Mouse (Mus musculus) lung, adult 18-20 months (tissue): ENCODE data around the gene Abtb2.

Experiments
- DNase-seq, 2 experiments: peaks; one replicate each; pipeline ENCODE4 v3.0.0; 2022; ENCODE audit warnings: mixed read lengths in 2 of 2

Abtb2 gene

DNA sequence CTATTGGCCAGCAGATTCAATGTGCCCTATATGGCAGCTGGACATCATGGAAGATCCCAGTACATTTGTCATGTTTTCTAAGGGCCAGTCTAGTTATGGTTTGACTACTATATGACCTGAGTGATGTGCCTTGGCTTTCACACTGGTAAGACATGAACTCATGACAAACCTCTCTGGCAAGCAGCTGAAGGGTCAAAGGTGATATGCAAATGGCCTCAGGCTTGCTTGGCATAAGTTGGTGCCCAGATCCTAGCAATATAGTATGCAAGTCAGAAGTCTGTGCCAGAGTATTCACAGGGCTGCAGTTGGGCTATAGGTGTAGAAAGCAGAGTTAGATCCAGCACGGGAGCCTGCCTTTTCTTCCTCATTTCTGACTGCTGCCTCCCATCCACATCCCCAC, 125.2 kb downstream of the Abtb2 start:
- DNase-seq: no peak

GRCm38 (mm10) chr2:103692810-103693209, 126.7 kb downstream of the Abtb2 start:
- no peak for DNase-seq

DNA sequence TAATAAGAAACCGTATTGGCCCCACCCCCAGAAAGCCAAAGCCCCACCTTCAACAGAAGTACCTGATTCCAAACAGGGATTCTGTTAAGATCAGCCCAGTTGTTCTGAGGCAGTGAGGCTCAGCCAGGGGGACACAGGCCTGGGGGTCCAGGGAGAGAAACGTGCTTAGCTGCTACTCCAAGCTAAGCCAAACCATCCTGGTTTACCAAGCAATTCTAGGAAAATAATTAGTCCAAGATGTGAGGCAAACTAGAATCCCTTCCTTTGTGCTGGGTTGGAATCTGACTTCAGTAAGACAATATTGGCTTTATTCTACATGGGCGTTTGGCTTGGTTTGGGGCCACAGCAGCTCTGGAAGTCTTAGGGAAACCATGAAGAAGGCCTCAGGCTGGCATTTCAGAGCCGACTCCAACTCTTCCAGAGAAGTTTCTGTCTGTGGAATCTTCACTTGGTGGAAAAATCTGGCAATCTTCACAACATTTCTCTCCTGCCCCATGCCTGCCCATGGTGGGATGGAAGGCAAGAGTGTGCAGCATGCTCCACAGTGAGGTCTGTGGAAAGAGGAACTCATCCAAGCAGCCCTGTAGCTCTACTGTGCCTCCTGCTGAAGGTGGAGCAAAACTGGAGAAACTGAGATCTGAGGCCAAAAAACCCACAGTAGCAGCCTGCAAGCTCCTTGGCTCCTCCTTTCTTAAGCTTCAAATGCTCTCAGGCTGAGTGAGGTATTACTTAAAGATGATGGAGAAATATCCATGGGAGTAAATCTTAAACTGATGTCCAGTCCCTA, 128.9 kb downstream of the Abtb2 start:
- DNase-seq: no peak

- peak; percentile 63 to 72 for DNase-seq
Measured at GRCm38 (mm10) chr2:103696177-103696576, 130.1 kb downstream of the Abtb2 start.

DNA sequence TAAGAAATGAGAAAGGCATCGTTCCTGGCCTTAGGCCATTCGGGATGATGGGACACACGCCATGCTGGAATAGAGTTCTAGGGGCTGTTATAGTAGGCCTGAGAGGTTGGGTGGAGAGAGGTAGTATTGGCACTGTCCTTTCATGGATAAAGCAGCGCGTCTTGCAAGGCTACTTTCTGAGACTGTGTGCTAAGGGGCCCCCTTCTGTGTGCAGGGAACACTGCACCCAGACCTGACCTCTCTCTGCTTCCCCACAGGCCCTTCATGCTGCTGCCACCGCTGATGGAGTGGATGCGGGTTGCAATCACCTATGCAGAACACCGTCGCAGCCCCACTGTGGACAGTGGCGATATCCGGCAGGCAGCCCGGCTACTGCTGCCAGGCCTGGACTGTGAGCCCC, 134.4 kb downstream of the Abtb2 start:
- no peak for DNase-seq

DNA sequence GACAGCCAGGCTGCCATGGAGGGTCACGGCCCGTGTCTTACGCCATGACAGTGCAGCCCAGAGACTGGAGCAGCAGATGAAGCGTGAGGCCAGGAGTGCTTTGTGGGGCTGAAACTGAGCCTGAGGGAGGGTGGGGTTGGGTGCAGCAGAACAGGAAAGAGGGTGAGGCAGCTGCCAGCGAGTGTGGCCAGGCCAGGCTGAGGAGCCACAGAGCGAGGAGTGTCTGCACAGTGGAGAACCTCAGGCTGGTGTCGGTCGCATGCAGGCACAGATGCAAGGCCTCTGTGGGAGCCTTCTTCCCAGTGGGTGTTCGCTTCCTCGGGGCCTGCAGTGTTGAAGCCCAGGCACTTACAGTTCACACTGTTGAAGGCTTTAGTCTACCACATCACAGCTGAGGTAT, 137.2 kb downstream of the Abtb2 start:
- no peak for DNase-seq

DNA sequence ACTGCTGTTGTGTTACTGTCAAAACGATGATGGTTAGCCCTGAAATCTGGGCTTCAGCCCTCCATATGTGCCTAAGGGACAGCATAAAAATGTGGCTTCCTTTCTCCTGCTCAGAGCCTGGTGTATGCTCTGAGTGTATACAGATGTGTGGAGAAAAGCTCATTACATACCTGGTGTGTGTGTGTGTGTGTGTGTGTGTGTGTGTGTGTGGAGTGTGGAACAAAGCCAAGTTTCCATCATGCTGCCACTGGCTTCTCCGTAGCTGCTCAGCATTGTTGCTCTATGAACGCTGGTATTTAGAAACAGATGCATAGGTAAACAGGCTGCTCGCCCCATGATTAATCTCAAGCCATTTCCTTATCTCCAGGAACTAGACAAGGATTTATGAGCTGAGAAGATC, 137.8 kb downstream of the Abtb2 start:
- no peak for DNase-seq

DNA sequence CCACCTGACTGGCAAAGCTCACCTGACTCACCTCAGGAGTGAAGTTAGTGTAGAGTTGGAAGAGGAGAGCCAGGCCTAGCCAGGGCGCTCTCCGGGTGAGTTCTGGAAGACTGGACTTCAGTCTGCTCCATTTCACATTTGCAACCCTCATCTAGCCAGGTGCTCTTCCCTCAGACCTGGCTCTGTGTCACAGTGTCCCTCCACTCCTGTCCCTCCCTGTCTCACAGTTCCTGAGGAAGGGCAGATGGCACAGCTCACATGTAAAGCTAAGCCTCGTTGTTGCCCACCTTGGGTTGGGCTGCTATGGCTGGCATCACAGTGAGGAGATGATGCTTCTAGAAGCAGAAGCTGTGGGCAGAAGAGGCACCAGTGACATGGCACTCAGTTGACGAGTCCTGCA, 139.7 kb downstream of the Abtb2 start:
- no peak for DNase-seq

- peak; percentile 39 to 60 for DNase-seq
Measured at GRCm38 (mm10) chr2:103706226-103706625, 140.1 kb downstream of the Abtb2 start.

DNA sequence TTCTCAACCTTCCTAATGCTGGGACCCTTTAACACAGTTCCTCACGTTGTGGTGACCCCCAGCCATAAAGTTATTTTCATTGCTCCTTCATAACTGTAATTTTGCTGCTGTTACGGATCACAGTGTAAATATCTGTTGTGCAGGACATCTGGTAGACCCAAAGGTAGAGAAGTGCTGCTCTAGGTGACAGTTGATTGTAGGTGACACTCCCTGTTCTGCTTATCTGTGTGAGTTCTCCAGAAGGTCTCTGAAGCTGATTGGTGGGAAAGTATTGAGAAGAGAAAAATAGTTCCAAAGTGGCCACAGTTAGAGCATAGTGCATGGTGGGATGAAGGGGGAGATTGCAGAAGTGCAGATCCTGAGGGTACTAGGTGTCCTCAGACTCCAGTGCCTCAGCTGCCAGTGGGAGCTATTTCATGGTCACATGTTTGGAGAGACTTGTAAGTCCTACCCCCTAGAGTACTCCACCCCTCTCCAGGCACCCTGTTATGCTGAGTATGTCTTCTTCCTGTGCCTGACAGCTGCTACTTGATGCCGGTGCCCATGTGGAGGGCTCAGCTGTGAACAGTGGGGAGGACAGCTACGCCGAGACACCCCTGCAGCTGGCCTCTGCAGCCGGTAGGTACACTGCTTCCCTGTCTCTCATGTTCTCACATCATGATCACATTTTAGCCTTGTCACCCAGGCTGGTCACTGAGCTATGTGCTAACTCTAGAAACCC, 141.1 kb downstream of the Abtb2 start:
- DNase-seq: no peak

DNA sequence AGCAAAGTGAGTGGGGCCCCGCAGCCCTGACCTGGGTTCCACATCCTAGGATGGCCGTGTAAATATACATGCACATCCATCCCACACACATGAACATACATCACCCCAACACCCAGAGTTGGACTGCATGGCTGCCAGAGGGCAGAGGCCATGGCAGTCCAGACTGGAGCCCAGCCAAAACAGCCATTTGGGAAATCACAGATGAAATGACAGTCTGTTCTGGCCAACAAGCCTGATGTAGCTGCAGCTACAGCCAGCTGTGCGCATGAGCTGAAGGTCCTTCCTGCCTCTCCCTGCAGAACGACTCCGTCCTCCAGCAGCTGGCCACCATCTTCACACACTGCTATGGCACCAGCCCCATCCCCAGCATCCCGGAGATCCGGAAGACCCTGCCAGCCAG, 144.7 kb downstream of the Abtb2 start:
- peak in 1 of 2 experiments; percentile 31 for DNase-seq

DNA sequence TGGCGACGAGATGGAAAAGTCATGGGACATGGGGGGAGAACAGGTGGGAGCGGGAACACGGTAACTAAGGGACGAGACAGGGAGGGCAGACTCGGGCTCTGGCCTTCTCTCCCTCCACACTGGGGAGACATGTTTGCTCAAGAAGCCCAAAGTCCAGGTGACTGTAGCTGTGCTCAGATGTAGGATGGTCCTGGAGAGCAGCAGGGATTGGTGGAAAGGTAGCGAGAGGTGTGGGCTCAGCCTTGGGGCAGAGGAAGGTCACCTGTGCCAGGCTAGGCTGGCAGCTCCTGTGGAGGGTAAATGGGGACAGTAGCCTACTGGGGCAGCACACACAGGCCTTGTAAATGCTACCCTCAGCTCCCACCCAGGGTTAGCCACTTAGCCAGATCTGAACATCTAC, 147.7 kb downstream of the Abtb2 start:
- DNase-seq: no peak

DNA sequence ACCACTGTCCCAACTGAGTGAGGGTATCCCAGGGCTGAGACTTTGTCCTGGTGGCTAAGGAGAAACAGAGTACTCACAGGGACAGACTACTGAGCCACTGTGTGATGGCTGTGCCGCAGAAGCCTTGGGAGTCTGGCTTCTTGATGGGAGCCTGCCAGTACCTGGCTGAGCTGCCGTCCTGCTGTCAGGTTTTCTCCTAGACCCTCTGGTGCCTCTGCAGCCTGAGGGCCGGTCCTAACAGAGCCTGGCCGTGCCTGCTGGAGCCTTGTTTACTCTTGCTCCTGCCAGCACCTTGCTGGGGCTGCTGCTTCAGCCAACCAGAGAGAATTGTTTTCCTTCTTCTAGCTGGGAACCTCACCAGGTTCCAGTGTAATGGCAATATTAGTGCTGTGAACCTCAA, 148.3 kb downstream of the Abtb2 start:
- no peak for DNase-seq

DNA sequence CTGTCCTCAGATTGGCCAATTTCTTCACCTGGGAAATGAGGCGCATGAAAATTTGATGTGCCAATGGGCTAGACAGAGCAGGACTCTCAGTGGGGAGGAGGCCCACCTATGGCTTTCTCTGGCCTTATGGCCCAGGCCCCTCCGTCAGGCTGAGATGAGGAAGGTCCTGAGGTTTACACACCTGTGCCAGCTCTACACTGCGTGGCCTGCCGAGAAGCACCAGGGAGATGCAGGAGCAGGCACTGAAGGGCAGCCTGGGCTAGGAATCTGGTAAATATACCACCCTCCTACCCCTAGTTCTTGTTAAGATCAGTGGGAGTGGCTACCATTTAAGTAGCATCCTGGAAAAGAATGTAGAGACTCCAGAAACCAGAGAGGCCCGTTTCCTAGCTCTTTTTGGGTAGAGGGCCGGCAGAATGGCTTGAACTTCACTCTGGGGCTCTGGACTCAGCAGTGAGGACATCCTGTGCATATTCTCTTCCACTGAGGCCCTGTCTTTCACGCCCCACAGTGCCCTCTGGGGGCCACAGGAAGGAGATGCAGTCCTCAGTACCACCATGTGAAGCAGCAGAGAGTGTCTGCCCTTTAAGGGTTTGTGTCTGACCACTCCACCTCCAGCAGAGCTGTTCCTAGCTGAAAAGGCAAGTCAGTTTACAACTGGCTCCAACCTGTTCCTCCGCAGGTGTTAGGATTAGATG, 152.6 kb downstream of the Abtb2 start:
- peak; percentile 57 to 67 for DNase-seq

GRCm38 (mm10) chr2:103719292-103719646, 153.2 kb downstream of the Abtb2 start:
- no peak for DNase-seq

- peak in 1 of 2 experiments; percentile 27 for DNase-seq
Measured at GRCm38 (mm10) chr2:103724521-103724920, 158.4 kb downstream of the Abtb2 start.

DNA sequence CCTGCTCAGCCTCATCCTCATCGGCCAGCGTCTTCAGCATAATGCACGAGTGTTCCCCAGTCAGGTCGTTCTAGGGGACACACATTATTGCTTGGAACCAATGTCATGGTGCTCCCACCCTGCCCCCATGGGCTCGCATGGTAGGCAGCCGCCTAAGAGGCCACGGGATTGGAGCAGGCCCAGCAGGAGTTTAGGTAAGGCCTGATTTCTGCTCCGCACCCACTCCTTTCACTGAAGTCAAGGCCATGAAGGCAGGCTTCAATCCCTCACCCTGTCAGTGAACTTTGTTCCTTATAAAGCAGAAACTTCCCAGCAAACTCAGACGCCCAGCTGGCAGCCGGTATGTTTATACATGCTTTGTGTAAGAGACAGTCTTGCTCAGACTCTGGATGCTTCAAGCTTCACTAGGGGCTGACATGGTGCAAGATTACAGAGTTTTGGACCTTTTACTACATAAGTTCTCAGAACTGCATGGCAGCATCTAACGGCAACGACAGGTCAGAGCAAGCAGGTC, 162.0 kb downstream of the Abtb2 start:
- no peak for DNase-seq

DNA sequence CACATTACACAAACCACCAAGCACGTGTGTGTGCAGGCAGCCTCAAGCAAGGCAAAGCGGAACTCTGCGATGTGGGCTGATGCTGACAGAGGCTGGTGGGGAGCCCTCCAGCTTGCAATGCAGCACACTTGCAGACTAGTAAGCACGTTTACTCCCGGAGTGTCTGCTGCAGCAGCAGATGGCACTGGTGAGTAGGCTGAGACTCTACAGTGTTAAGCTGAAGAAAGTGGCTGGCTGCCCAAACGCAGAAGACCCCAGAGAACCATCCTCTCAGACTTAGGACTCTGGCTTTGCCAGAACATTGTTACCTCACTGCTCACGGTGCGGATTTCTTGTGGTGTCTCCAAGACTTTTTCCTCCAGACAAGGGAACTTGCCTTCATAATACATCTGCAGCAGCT, 164.9 kb downstream of the Abtb2 start:
- no peak for DNase-seq

DNA sequence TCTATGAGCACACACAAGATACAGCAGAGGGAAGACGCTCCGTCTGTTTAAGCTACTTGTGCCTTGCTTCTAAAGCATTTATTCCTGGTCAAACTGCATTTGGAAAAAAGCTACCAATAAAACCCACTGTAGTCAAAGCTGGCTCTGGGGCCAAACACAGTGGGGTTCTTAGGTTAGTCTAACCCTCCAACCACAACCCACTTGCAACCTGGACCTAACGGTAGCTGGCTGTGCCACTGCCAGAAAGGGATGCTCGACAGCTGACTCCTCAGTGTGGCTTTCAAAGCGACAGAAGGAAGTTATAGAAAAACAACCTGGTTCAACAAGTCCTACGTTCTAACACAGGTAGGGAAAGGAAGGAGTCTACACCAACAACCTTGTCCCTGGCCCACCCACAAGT, 165.3 kb downstream of the Abtb2 start:
- no peak for DNase-seq

DNA sequence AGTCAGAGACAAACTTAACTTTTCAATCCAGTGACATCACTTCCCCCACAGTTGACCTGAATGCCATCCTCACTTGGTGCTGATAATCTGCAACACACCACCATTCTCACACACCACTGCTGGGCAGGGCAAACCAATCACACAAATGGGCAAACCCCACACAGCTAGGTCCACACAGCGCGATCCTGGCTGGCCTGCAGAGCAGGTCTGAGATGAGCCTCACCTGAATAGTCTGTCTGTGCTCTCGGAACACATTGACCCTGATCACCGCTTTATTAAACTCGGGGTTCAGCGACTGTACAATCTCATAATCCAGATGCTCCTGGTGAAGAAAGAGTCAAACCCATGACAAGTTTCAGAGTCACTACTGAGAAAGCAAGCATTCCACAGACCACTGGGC, 176.7 kb downstream of the Abtb2 start:
- no peak for DNase-seq

DNA sequence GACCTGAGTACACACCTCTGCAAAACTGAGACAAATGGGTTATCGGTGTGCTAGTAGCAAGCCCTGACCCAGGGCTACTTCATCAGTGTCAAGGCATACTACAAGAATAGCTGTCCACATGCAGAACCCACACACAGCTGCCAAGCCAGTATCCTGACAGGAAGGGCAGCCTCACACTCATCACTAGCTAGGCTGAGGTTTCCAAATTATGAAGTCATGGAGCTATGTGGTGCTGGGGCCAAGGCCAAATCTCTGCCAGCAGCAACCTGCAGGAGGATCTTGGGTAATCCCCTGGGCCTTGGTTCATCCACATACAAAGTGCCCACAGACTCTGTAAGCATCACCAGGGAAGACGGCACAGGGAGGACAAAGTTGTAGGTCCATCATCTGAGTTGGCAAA, 177.4 kb downstream of the Abtb2 start:
- DNase-seq: no peak

- peak; percentile 33 to 49 for DNase-seq
Measured at GRCm38 (mm10) chr2:103743988-103744387, 177.9 kb downstream of the Abtb2 start.

DNA sequence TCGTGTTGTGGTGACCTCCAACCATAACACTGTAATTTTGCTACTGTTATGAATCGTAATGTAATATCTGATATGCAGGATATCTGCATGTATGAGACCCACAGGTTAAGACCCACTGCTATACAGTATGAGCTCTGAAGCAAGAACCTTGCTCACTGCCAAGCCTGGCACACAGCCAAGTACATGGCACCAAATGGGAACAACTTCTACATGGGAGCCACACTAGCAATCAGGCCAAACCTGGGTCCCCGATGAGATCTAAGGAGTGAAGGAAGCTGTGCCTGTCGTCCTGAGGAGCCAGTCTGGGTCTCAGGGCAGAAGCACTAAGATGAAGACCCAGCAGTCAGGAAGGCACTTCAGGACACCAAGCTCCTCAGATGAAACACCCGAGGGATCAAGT, 179.4 kb downstream of the Abtb2 start:
- DNase-seq: no peak

GRCm38 (mm10) chr2:103746096-103746495, 180.0 kb downstream of the Abtb2 start:
- DNase-seq: no peak
